Mouse (Mus musculus) lung, embryonic 14.5 days (tissue): Measurements from ENCODE around the gene Magoh. TPM values are rescaled to one million over a fixed set of nuclear protein-coding genes. Genes with fewer than 3 reads are reported as not detected.

Experiments used
- ATAC-seq: fragments of 200-750 bp; cut with Nextera tagmentation; 2 replicates; pipeline ENCODE4 v1.8.0; 2017; ENCODE audit warnings: mild to moderate bottlenecking, moderate TSS enrichment, moderate library complexity; ENCODE audit not compliant: insufficient read depth
- DNase-seq: peaks from one replicate; pipeline ENCODE4 v3.0.0-alpha.2; 2015
- H3K27ac ChIP-seq: fragments of 300-500 bp; sonication (generic); 2 replicates; pipeline ENCODE4 v1.5.1; 2014; ENCODE audit warnings: low read depth, mild to moderate bottlenecking, moderate library complexity
- H3K27me3 ChIP-seq: fragments of 300-500 bp; sonication (generic); 2 replicates; pipeline ENCODE4 v1.6.1; 2014; ENCODE audit warnings: low read length, control low read depth; ENCODE audit not compliant: insufficient read depth
- H3K36me3 ChIP-seq: fragments of 300-500 bp; sonication (generic); 2 replicates; pipeline ENCODE4 v1.6.1; 2014; ENCODE audit warnings: control low read depth; ENCODE audit not compliant: insufficient read depth
- H3K4me1 ChIP-seq: fragments of 300-500 bp; sonication (generic); 2 replicates; pipeline ENCODE4 v1.6.1; 2014; ENCODE audit warnings: antibody characterized with exemption, control low read depth; ENCODE audit not compliant: insufficient read depth
- H3K4me2 ChIP-seq: fragments of 300-500 bp; sonication (generic); 2 replicates; pipeline ENCODE4 v1.6.1; 2014; ENCODE audit warnings: mild to moderate bottlenecking
- H3K4me3 ChIP-seq: fragments of 300-500 bp; sonication (generic); 2 replicates; pipeline ENCODE4 v1.5.1; 2014; ENCODE audit warnings: low read depth, low read length
- H3K9ac ChIP-seq: fragments of 300-500 bp; sonication (generic); 2 replicates; pipeline ENCODE4 v1.6.1; 2014
- H3K9me3 ChIP-seq: fragments of 300-500 bp; sonication (generic); 2 replicates; pipeline ENCODE4 v1.6.1; 2016; ENCODE audit warnings: low read depth, low read length, control low read depth
- CTCF ChIP-seq: IDR thresholded peaks from 2 replicates; pipeline ENCODE4 v1.5.1; 2016; ENCODE audit warnings: antibody characterized with exemption, low read depth
- WGBS: fragments of 180-500 bp; shearing (Covaris S2); extraction: QIAGEN DNeasy Blood & Tissue Kit; methylation state at CpG from one replicate; pipeline ENCODE4 v1.1.7; 2014; 5-methylcytosine and 5-hydroxymethylcytosine counted together
- polyA plus RNA-seq: library from polyadenylated mRNA; unstranded; fragments of >200 nt; fragmentation: Nextera tagmentation; extraction: Ambion mirVana; gene quantifications from 2 replicates; pipeline ENCODE4 v1.2.1, GENCODE M21; 2014

The Magoh gene
- polyA plus RNA-seq, 1 experiment from 2014 or later, result 219 TPM

DNA sequence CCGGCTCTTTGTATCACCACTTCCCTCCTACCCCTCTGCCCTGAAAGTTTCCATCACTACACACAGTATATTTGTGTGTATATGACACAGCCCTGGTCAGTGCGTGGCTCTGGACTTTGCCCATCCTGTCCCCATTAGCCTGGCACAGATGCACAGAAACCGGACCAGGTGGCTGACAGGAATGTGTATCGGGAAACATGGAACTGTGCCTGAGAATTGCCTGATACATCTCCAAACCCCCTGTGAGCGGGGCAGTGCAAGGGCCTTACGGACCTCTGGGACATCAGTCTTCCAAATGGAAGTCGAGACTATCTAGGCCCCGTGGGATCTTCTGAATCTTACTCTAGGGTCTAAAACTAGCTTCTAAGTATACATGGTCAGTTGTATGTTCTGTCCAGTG lies 26.2 kb upstream of the Magoh start:
- no peaks in the 10 kb centered on the region for H3K36me3 ChIP-seq
- no peak for TF ChIP-seq CTCF
- 86% methylated on average over 8 of the region's 8 CpGs for WGBS
- no peak overlapping the region for H3K4me2 ChIP-seq
- H3K27me3 ChIP-seq, result no peaks in the 10 kb centered on the region
- no peak overlapping the region for H3K27ac ChIP-seq
- H3K4me1 ChIP-seq, result no peaks in the 10 kb centered on the region
- no peaks in the 10 kb centered on the region for H3K9me3 ChIP-seq
- DNase-seq (no peak), ATAC-seq (no peak)
- no peak overlapping the region for H3K9ac ChIP-seq
- H3K4me3 ChIP-seq, result no peak overlapping the region

GRCm38 (mm10) chr4:107853836-107854235 lies 25.7 kb upstream of the Magoh start:
- no peak overlapping the region for H3K4me2 ChIP-seq
- H3K4me3 ChIP-seq, result no peak overlapping the region
- ATAC-seq (no peak), DNase-seq (no peak)
- no peaks in the 10 kb centered on the region for H3K4me1 ChIP-seq
- H3K36me3 ChIP-seq, result no peaks in the 10 kb centered on the region
- no peak overlapping the region for H3K9ac ChIP-seq
- H3K9me3 ChIP-seq, result no peaks in the 10 kb centered on the region
- no peaks in the 10 kb centered on the region for H3K27me3 ChIP-seq
- H3K27ac ChIP-seq, result no peak overlapping the region
- 76% methylated on average over 7 of the region's 7 CpGs for WGBS
- no peak for TF ChIP-seq CTCF

- no peak for TF ChIP-seq CTCF
- H3K4me1 ChIP-seq, result no peaks in the 10 kb centered on the region
- H3K36me3 ChIP-seq, result no peaks in the 10 kb centered on the region
- H3K9ac ChIP-seq, result no peak overlapping the region
- WGBS, result 69% methylated on average over 11 of the region's 11 CpGs
- no peak overlapping the region for H3K27ac ChIP-seq
- no peaks in the 10 kb centered on the region for H3K9me3 ChIP-seq
- no peak overlapping the region for H3K4me3 ChIP-seq
- ATAC-seq, result no peak
- H3K27me3 ChIP-seq, result no peaks in the 10 kb centered on the region
- no peak for DNase-seq
- H3K4me2 ChIP-seq, result no peak overlapping the region
These were observed 22.4 kb upstream of the Magoh start for GRCm38 (mm10) chr4:107856958-107857686.

GRCm38 (mm10) chr4:107858995-107859394 lies 20.6 kb upstream of the Magoh start:
- DNase-seq (no peak), ATAC-seq (no peak)
- no peaks in the 10 kb centered on the region for H3K27me3 ChIP-seq
- H3K4me2 ChIP-seq, result no peak overlapping the region
- no peak overlapping the region for H3K4me3 ChIP-seq
- 81% methylated on average over 7 of the region's 7 CpGs for WGBS
- no peaks in the 10 kb centered on the region for H3K9me3 ChIP-seq
- H3K27ac ChIP-seq, result no peak overlapping the region
- no peaks in the 10 kb centered on the region for H3K4me1 ChIP-seq
- no peak overlapping the region for H3K9ac ChIP-seq
- no peaks in the 10 kb centered on the region for H3K36me3 ChIP-seq
- no peak for TF ChIP-seq CTCF

DNA sequence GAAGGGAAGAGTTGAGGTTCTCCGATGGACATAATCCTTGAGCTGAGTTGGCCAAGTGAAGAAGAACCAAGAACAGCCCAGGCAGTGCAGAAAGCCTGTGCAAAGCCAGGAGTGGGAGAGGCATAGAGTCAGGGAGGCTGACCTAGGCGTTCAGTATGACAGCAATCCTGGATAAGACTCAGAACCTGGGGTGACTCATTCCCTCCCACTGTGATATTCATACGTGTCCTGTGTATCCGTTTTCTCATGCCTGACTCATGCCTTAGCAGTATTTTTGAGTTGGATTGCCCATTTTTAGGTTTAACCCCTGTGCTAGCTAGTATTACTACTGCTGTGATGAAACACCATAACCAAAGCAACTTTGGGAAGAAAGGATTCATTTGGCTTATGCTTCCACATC lies 14.7 kb upstream of the Magoh start:
- Histone ChIP-seq H3K9me3 (no peaks in the 10 kb centered on the region), H3K4me1 (no peaks in the 10 kb centered on the region), H3K9ac (no peak overlapping the region), H3K4me3 (no peak overlapping the region), H3K27me3 (no peaks in the 10 kb centered on the region), H3K36me3 (no peaks in the 10 kb centered on the region), H3K4me2 (no peak overlapping the region), H3K27ac (no peak overlapping the region)
- 87% methylated on average over 4 of the region's 4 CpGs for WGBS
- DNase-seq (no peak), ATAC-seq (no peak)
- no peak for TF ChIP-seq CTCF

- Histone ChIP-seq H3K27me3 (no peaks in the 10 kb centered on the region), H3K4me1 (0 out of 2 replicates have a peak, but pooled peaks cover 3% of the 10 kb centered on the region), H3K9me3 (no peaks in the 10 kb centered on the region), H3K9ac (no peak overlapping the region), H3K4me3 (no peak overlapping the region), H3K4me2 (no peak overlapping the region), H3K36me3 (peaks cover 57% of the 10 kb centered on the region), H3K27ac (no peak overlapping the region)
- no peak for DNase-seq
- TF ChIP-seq CTCF, result no peak
- WGBS, result 95% methylated on average over 1 of the region's 1 CpGs
- no peak for ATAC-seq
These were observed 2.1 kb downstream of the Magoh start for GRCm38 (mm10) chr4:107881631-107882030.

DNA sequence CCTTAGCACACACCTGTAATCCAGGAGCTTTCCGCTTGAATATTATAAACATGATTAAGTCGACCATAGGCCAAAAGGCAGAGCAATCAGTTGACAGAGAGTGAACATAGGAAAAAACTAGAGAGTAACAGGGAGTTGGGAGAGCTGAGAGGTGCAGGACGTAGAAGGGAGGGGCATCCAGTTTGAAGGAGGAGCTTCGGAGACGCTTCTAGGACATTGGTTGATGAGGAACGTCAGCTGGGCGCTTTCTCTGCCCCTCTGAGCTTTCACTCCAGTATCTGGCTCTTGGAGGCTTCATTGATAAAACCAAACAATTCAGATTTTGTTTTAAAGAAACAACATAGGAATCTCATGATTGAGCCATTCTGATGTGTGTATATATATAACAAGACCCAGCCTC lies 6.8 kb downstream of the Magoh start:
- no peak for TF ChIP-seq CTCF
- DNase-seq, result no peak
- no peak overlapping the region for H3K9ac ChIP-seq
- H3K4me3 ChIP-seq, result no peak overlapping the region
- H3K4me2 ChIP-seq, result no peak overlapping the region
- ATAC-seq, result no peak
- WGBS, result 75% methylated on average over 7 of the region's 7 CpGs
- H3K27ac ChIP-seq, result no peak overlapping the region
- H3K9me3 ChIP-seq, result no peaks in the 10 kb centered on the region
- peaks cover 61% of the 10 kb centered on the region for H3K36me3 ChIP-seq
- no peaks in the 10 kb centered on the region for H3K27me3 ChIP-seq
- peaks cover 5% of the 10 kb centered on the region; the same call in 1 of the 2 replicates for H3K4me1 ChIP-seq
